Mouse (Mus musculus): ENCODE data around the gene Plxnd1. TPM values are rescaled to one million over a fixed set of nuclear protein-coding genes. Genes with fewer than 3 reads are reported as not detected.

The Plxnd1 gene
- polyA plus RNA-seq, 1 experiment from 2014 or later, result 4.2 TPM

DNA sequence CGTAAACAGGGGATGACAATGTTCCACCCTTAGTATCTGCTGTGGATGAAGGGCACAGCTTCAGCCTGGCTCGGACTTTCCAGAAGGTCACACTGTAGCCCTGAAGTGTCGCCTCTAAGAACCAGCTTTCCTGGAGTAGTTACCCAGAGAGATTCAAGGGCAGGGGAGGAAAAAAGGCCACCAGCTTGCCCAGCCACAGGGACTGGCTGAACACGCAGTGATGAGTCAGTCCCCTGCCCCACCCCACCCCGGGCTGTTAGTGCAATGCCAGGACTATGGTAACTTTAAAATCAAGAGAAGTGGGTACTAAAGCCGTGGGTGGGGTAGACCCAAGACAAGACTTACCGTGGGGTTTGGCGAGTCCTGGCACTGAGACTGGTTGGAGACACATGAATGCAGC lies 19.2 kb downstream of the Plxnd1 start:
- no peak overlapping the region for H3K9ac ChIP-seq (replicated peaks; ENCODE audit: low read depth, low read length)
- H3K9me3 ChIP-seq (ENCODE audit: control insufficient read depth, low read length), result no peaks in the 10 kb centered on the region
- peaks cover 19% of the 10 kb centered on the region for H3K4me1 ChIP-seq (ENCODE audit: control insufficient read depth, insufficient read depth, low read length)
- no peaks in the 10 kb centered on the region for H3K27me3 ChIP-seq (ENCODE audit: control insufficient read depth, insufficient read depth, low read length)
- H3K27ac ChIP-seq (ENCODE audit: low read depth, low read length), result no peak overlapping the region
- WGBS, result 87% methylated on average over 8 of the region's 8 CpGs
- no peak overlapping the region for H3K4me2 ChIP-seq (ENCODE audit: low read depth, low read length)
- no peak for ATAC-seq (ENCODE audit: low read depth)
- no peak overlapping the region for H3K4me3 ChIP-seq (ENCODE audit: low read depth, low read length)
- H3K36me3 ChIP-seq (ENCODE audit: control insufficient read depth, insufficient read depth, low read length), result no peaks in the 10 kb centered on the region

DNA sequence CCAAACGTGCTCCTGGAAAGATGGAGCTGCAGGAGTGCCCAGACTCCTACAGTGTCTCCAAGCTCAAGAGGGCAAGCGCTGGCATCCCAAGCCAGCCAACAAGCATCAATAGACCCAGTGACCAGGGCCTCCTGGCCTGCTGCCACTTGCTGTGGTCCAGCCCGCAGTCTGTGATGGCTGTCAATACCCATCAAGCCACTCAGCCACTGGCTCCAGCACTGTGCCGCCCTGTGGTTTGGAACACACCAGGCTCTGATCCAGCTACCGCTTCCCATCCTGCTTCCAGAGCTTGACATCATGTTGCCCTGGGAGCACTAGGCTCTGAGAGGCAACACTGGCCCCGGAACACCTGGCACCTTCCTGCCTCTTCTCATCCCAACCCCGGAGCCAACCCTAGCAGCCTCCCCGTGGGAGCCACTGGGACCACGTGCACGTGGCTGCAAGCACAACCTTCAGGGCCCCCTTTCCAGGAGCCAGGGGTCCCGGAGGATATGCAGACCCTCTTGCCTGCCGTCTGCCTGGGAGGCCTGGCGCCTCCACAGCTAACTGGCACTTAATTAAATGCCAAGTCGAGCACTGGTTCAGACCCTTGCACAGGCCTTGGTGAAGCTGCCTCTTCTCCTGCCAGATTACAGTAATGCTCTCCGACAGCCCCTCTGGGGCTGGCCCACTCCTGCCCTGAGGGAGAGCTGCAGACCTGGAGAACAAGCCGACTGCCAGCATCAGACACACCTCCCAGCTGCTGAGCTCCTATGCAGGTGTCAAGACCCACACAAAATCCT lies 20.7 kb downstream of the Plxnd1 start:
- no peaks in the 10 kb centered on the region for H3K9me3 ChIP-seq (ENCODE audit: control insufficient read depth, low read length)
- H3K4me1 ChIP-seq (ENCODE audit: control insufficient read depth, insufficient read depth, low read length), result peaks cover 19% of the 10 kb centered on the region
- no peak overlapping the region for H3K9ac ChIP-seq (replicated peaks; ENCODE audit: low read depth, low read length)
- no peaks in the 10 kb centered on the region for H3K36me3 ChIP-seq (ENCODE audit: control insufficient read depth, insufficient read depth, low read length)
- H3K4me3 ChIP-seq (ENCODE audit: low read depth, low read length), result no peak overlapping the region
- 65% methylated on average over 16 of the region's 16 CpGs for WGBS
- H3K27ac ChIP-seq (ENCODE audit: low read depth, low read length), result no peak overlapping the region
- no peak for ATAC-seq (ENCODE audit: low read depth)
- no peak overlapping the region for H3K4me2 ChIP-seq (ENCODE audit: low read depth, low read length)
- no peaks in the 10 kb centered on the region for H3K27me3 ChIP-seq (ENCODE audit: control insufficient read depth, insufficient read depth, low read length)

DNA sequence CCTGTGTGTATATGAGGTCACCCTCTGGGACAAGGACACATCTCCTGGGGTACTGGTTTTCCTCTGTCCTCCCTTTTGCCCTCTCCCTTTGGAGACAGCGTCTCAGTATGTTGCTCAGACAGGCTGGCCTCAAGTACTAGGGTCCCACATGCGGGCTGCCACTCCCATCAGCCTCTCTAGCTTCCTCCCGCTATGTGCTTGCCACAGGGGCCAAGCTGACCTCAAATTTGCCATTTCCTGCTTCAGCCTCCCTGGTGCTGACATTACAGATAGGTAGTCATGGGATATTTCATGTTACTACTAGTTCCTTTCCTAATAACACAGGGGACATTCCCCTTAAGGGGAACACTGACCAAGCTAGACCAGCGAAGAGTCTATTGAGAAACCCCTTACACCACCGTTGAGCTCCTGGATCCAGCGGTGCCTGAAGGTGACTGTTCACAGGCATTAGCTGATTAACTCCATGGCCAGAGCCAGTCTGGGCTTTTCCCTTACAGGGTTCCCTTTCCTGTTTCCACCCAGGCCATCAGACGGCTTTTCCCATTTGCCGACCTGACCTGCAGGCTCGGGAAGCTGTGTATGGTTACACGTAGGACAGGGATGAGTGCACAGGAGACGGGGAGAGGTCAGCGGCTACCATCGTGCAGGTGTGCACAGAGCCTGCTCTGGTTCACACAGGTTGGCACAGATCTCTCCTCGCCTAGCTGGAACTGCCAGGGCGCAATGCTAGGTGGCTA lies 21.5 kb downstream of the Plxnd1 start:
- Histone ChIP-seq H3K4me1 (ENCODE audit: control insufficient read depth, insufficient read depth, low read length) (peaks cover 19% of the 10 kb centered on the region), H3K36me3 (ENCODE audit: control insufficient read depth, insufficient read depth, low read length) (no peaks in the 10 kb centered on the region), H3K4me2 (ENCODE audit: low read depth, low read length) (no peak overlapping the region), H3K27me3 (ENCODE audit: control insufficient read depth, insufficient read depth, low read length) (no peaks in the 10 kb centered on the region), H3K9ac (replicated peaks; ENCODE audit: low read depth, low read length) (no peak overlapping the region), H3K4me3 (ENCODE audit: low read depth, low read length) (no peak overlapping the region), H3K27ac (ENCODE audit: low read depth, low read length) (no peak overlapping the region), H3K9me3 (ENCODE audit: control insufficient read depth, low read length) (no peaks in the 10 kb centered on the region)
- ATAC-seq (ENCODE audit: low read depth), result no peak
- 90% methylated on average over 15 of the region's 15 CpGs for WGBS

DNA sequence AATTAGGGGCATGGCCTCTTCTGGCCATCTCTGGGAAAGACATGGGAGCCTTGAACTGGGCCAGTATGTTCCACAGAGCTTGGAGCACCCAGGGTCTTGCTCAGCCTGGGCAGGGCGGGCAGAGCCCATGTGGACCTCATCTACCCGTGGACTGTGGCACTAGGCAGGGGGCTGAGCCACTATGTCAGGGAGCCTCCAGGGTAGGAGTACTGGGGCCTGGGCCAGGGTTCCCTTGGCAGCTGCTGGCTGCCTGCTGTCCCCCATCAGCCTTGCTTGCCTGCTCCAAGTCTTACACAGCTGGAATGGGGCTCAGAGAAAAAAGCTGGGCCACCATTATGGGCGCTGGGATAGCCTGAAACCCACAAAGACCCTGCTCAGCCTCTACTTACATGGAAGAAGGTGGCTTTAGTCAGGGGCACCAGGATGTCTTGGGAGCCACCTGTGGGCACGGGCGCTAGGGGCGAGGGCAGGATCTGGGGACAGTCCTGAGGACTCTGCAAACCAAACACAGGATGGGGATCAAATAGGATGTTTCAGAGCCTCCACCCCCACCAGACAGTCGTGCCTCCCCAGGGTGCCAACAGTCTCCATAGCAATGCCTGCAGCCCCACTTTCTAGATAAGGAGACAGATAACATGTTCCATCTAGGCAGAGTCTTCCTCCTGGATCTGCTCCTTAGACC lies 22.6 kb downstream of the Plxnd1 start:
- Histone ChIP-seq H3K4me3 (ENCODE audit: low read depth, low read length) (no peak overlapping the region), H3K27me3 (ENCODE audit: control insufficient read depth, insufficient read depth, low read length) (no peaks in the 10 kb centered on the region), H3K27ac (ENCODE audit: low read depth, low read length) (no peak overlapping the region), H3K9ac (replicated peaks; ENCODE audit: low read depth, low read length) (no peak overlapping the region), H3K36me3 (ENCODE audit: control insufficient read depth, insufficient read depth, low read length) (no peaks in the 10 kb centered on the region), H3K4me2 (ENCODE audit: low read depth, low read length) (no peak overlapping the region), H3K9me3 (ENCODE audit: control insufficient read depth, low read length) (no peaks in the 10 kb centered on the region), H3K4me1 (ENCODE audit: control insufficient read depth, insufficient read depth, low read length) (peaks cover 19% of the 10 kb centered on the region)
- ATAC-seq (ENCODE audit: low read depth), result 0 out of 2 replicates have a peak, but pooled peaks have one; percentile 16
- WGBS, result 75% methylated on average over 7 of the region's 7 CpGs

DNA sequence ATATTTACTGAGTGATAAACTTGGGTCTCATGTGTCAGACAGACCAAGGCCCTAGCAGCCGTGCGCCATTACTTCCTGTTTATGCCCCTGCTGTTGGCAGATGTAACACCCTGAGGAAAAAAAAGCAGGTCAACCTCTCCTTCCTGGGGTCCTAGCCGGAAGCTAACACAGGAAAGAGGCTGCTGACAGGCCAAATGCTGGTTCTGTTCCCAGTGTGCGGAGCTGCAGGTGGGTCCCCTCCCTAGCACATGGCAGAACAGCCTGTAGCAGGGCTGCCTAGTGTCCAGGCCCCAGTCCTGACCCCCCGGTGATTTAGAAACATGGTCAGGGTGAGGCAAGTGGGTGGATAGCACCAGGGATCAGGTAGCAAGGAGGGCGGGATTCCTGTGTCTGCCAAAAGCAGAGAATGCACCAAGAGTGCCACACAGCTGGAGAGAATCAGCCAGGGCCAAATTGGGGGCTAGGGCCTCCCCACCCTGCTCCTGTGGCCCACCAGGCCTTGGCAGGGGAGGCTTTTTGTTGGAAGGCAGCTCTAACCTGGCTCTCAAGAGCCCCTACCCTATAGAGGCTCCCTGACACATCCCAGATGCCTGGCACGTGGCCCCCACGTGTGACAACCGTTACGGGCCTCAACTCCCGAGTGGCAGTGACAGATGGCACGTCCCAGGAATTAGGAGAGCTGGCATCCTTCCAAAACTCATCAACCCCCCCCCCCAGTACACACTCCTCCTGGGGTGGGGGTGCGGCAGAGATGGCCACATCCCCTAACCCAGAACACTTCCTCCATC lies 23.3 kb downstream of the Plxnd1 start:
- Histone ChIP-seq H3K9ac (replicated peaks; ENCODE audit: low read depth, low read length) (no peak overlapping the region), H3K4me2 (ENCODE audit: low read depth, low read length) (no peak overlapping the region), H3K27me3 (ENCODE audit: control insufficient read depth, insufficient read depth, low read length) (no peaks in the 10 kb centered on the region), H3K27ac (ENCODE audit: low read depth, low read length) (no peak overlapping the region), H3K4me1 (ENCODE audit: control insufficient read depth, insufficient read depth, low read length) (peaks cover 19% of the 10 kb centered on the region), H3K9me3 (ENCODE audit: control insufficient read depth, low read length) (no peaks in the 10 kb centered on the region), H3K36me3 (ENCODE audit: control insufficient read depth, insufficient read depth, low read length) (no peaks in the 10 kb centered on the region), H3K4me3 (ENCODE audit: low read depth, low read length) (no peak overlapping the region)
- ATAC-seq (ENCODE audit: low read depth), result peak; percentile 44; the same call in 1 of the 2 replicates
- WGBS, result 42% methylated on average over 13 of the region's 13 CpGs

DNA sequence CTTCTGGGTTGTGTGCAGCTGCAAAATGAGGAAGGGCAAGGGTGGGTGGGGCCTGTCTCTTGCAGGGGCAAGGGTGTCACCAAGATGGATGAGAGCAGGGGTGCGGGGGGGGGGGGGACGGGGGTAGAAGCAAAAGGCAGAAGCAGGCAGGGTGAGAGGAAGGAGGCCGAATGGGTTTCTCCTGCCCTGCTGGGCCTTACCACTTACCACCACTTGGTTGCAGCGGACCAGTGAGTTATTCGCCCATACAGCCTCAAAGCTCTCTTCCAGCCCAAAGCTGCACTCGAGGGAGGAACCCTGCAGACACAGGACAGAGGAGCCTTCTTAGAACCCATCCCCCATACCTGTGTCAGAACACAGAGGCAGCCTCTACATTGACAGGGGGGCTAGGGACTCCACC lies 24.9 kb downstream of the Plxnd1 start:
- Histone ChIP-seq H3K4me2 (ENCODE audit: low read depth, low read length) (no peak overlapping the region), H3K9ac (replicated peaks; ENCODE audit: low read depth, low read length) (no peak overlapping the region), H3K4me1 (ENCODE audit: control insufficient read depth, insufficient read depth, low read length) (peaks cover 19% of the 10 kb centered on the region), H3K27me3 (ENCODE audit: control insufficient read depth, insufficient read depth, low read length) (no peaks in the 10 kb centered on the region), H3K27ac (ENCODE audit: low read depth, low read length) (no peak overlapping the region), H3K4me3 (ENCODE audit: low read depth, low read length) (no peak overlapping the region), H3K36me3 (ENCODE audit: control insufficient read depth, insufficient read depth, low read length) (no peaks in the 10 kb centered on the region), H3K9me3 (ENCODE audit: control insufficient read depth, low read length) (no peaks in the 10 kb centered on the region)
- ATAC-seq (ENCODE audit: low read depth), result no peak
- 69% methylated on average over 5 of the region's 6 CpGs for WGBS

DNA sequence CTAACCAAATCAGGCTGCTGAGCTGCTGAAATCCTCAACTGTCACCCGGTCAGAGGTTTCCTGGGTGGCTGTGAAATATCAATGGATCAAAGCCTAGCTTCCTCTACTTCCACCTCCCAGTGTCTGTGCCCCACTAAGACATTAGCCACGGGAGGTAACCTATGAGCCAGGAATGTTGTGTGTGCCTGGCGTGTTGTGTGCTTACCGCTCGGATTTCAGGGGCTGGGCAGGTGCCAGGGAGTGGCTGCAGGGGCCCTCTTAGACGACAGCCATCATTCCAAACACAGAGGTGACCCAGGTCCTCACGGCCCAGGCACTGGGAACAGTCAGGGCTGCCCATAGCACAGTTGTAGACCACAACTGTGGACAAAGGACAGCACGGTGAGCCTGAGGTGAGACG lies 25.7 kb downstream of the Plxnd1 start:
- Histone ChIP-seq H3K36me3 (ENCODE audit: control insufficient read depth, insufficient read depth, low read length) (no peaks in the 10 kb centered on the region), H3K4me1 (ENCODE audit: control insufficient read depth, insufficient read depth, low read length) (peaks cover 15% of the 10 kb centered on the region), H3K4me2 (ENCODE audit: low read depth, low read length) (no peak overlapping the region), H3K9ac (replicated peaks; ENCODE audit: low read depth, low read length) (no peak overlapping the region), H3K27ac (ENCODE audit: low read depth, low read length) (no peak overlapping the region), H3K9me3 (ENCODE audit: control insufficient read depth, low read length) (no peaks in the 10 kb centered on the region), H3K27me3 (ENCODE audit: control insufficient read depth, insufficient read depth, low read length) (no peaks in the 10 kb centered on the region), H3K4me3 (ENCODE audit: low read depth, low read length) (no peak overlapping the region)
- no peak for ATAC-seq (ENCODE audit: low read depth)
- 73% methylated on average over 9 of the region's 9 CpGs for WGBS

DNA sequence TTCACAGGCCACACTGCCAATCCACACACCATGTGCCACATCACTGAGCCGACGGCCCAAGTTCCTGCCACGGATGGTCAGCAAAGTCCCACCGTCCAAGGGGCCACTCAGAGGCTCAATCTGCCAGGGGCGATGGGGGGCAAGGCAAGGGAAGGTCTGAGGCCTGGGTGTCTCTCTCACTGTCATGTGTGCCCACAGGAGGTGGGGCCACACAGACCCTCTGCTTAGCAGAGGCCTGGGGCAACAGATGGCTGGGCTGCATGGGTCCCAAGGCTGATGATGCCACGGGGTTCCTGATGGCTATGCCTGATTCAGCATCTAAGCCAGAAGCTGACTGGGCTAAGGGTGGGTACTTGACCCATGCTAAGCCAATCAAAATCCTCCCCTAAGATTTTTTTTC lies 26.1 kb downstream of the Plxnd1 start:
- no peaks in the 10 kb centered on the region for H3K36me3 ChIP-seq (ENCODE audit: control insufficient read depth, insufficient read depth, low read length)
- WGBS, result 81% methylated on average over 6 of the region's 6 CpGs
- H3K4me3 ChIP-seq (ENCODE audit: low read depth, low read length), result no peak overlapping the region
- H3K4me1 ChIP-seq (ENCODE audit: control insufficient read depth, insufficient read depth, low read length), result peaks cover 12% of the 10 kb centered on the region
- H3K9me3 ChIP-seq (ENCODE audit: control insufficient read depth, low read length), result no peaks in the 10 kb centered on the region
- H3K9ac ChIP-seq (replicated peaks; ENCODE audit: low read depth, low read length), result no peak overlapping the region
- no peak overlapping the region for H3K4me2 ChIP-seq (ENCODE audit: low read depth, low read length)
- H3K27ac ChIP-seq (ENCODE audit: low read depth, low read length), result no peak overlapping the region
- ATAC-seq (ENCODE audit: low read depth), result no peak
- H3K27me3 ChIP-seq (ENCODE audit: control insufficient read depth, insufficient read depth, low read length), result no peaks in the 10 kb centered on the region
